Mouse (Mus musculus) liver, embryonic 11.5 days (tissue): ENCODE measurements around the gene Mnx1. TPM values are rescaled to one million over a fixed set of nuclear protein-coding genes. Genes with fewer than 3 reads are reported as not detected.

Experiments
- ATAC-seq: fragments of 200-750 bp; cut with Nextera tagmentation; replicated peaks from 2 replicates; pipeline ENCODE4 v1.8.0; 2017; ENCODE audit warnings: moderate number of reproducible peaks, mild to moderate bottlenecking, moderate TSS enrichment, moderate library complexity; ENCODE audit not compliant: low FRiP score
- DNase-seq: peaks from one replicate; pipeline ENCODE4 v3.0.0-alpha.2; 2017; ENCODE audit warnings: low spot score
- H3K27ac ChIP-seq: fragments of 300-500 bp; sonication (generic); 2 replicates; pipeline ENCODE4 v1.5.1; 2014; ENCODE audit warnings: mild to moderate bottlenecking, low read depth, low read length, control low read depth
- H3K27me3 ChIP-seq: fragments of 300-500 bp; sonication (generic); replicated peaks from 2 replicates; pipeline ENCODE4 v1.6.1; 2014; ENCODE audit warnings: low read length, mixed read lengths; ENCODE audit not compliant: control insufficient read depth, insufficient read depth
- H3K36me3 ChIP-seq: fragments of 300-500 bp; sonication (generic); 2 replicates; pipeline ENCODE4 v1.6.1; 2014; ENCODE audit warnings: mild to moderate bottlenecking, low read length, moderate library complexity, mixed read lengths; ENCODE audit not compliant: control insufficient read depth, insufficient read depth
- H3K4me1 ChIP-seq: fragments of 300-500 bp; sonication (generic); replicated peaks from 2 replicates; pipeline ENCODE4 v1.6.1; 2014; ENCODE audit warnings: low read length, mixed read lengths; ENCODE audit not compliant: control insufficient read depth, insufficient read depth
- H3K4me2 ChIP-seq: fragments of 300-500 bp; sonication (generic); 2 replicates; pipeline ENCODE4 v1.6.1; 2014; ENCODE audit warnings: mild to moderate bottlenecking, control low read depth, moderate library complexity
- H3K4me3 ChIP-seq: fragments of 300-500 bp; sonication (generic); 2 replicates; pipeline ENCODE4 v1.5.1; 2014; ENCODE audit warnings: low read depth, low read length, control low read depth
- H3K9ac ChIP-seq: fragments of 300-500 bp; sonication (generic); 2 replicates; pipeline ENCODE4 v1.6.1; 2014; ENCODE audit warnings: low read depth, low read length, control low read depth
- H3K9me3 ChIP-seq: fragments of 300-500 bp; sonication (generic); 2 replicates; pipeline ENCODE4 v1.6.1; 2016; ENCODE audit warnings: low read length, inconsistent platforms, mixed read lengths; ENCODE audit not compliant: control insufficient read depth
- WGBS: fragments of 180-500 bp; shearing (Covaris S2); extraction: QIAGEN DNeasy Blood & Tissue Kit; methylation state at CpG from one replicate; pipeline ENCODE4 v1.1.7; 2014; 5-methylcytosine and 5-hydroxymethylcytosine counted together
- polyA plus RNA-seq: library from polyadenylated mRNA; unstranded; fragments of >200 nt; fragmentation: Nextera tagmentation; extraction: Ambion mirVana; gene quantifications from 2 replicates; pipeline ENCODE4 v1.2.1, GENCODE M21; 2014

Mnx1 gene
- polyA plus RNA-seq, 1 experiment from 2014 or later, result 0.11 TPM

- DNase-seq (no peak), ATAC-seq (no peak)
- peaks cover 6% of the 10 kb centered on the region; the same call in 1 of the 2 replicates for H3K4me1 ChIP-seq
- 2% methylated on average over 11 of the region's 11 CpGs for WGBS
- H3K27ac ChIP-seq, result no peak overlapping the region
- no peak overlapping the region for H3K9ac ChIP-seq
- peaks cover 99% of the 10 kb centered on the region for H3K27me3 ChIP-seq
- H3K9me3 ChIP-seq, result no peaks in the 10 kb centered on the region
- no peaks in the 10 kb centered on the region for H3K36me3 ChIP-seq
- no peak overlapping the region for H3K4me3 ChIP-seq
- H3K4me2 ChIP-seq, result no peak overlapping the region
These were observed 6.9 kb downstream of the Mnx1 start for GRCm38 (mm10) chr5:29471396-29471795.

- no peak overlapping the region for H3K4me3 ChIP-seq
- ATAC-seq, result no peak
- H3K27ac ChIP-seq, result no peak overlapping the region
- no peaks in the 10 kb centered on the region for H3K9me3 ChIP-seq
- DNase-seq, result no peak
- H3K4me1 ChIP-seq, result peaks cover 6% of the 10 kb centered on the region; the same call in 1 of the 2 replicates
- H3K4me2 ChIP-seq, result no peak overlapping the region
- WGBS, result 5% methylated on average over 20 of the region's 20 CpGs
- no peaks in the 10 kb centered on the region for H3K36me3 ChIP-seq
- peaks cover 99% of the 10 kb centered on the region for H3K27me3 ChIP-seq
- no peak overlapping the region for H3K9ac ChIP-seq
These were observed 7.3 kb downstream of the Mnx1 start for GRCm38 (mm10) chr5:29470851-29471394.

GRCm38 (mm10) chr5:29470271-29470670 is 8.0 kb downstream of the Mnx1 start:
- Histone ChIP-seq H3K27ac (no peak overlapping the region), H3K27me3 (peaks cover 95% of the 10 kb centered on the region), H3K4me2 (no peak overlapping the region), H3K9me3 (no peaks in the 10 kb centered on the region), H3K4me3 (no peak overlapping the region), H3K9ac (no peak overlapping the region), H3K4me1 (peaks cover 6% of the 10 kb centered on the region; the same call in 1 of the 2 replicates), H3K36me3 (no peaks in the 10 kb centered on the region)
- 24% methylated on average over 5 of the region's 5 CpGs for WGBS
- DNase-seq (no peak), ATAC-seq (no peak)

DNA sequence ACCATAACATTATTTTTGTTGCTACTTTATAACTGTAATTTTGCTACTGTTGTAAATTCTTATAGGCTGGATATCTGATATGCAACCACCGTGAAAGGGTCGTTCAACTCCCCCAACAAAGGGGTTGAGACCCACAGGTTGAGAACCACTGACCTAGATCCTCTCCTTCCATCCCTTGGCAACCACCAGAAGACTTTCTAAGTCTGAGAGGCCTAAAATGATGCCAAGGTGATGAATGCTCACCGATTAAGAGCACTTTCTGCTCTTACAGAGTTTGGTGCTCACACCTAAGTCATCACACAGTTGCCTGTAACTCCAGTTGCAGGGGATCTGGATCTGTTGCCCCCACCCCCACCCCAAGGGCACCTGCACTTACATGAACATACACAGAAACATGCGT is 8.8 kb downstream of the Mnx1 start:
- ATAC-seq (no peak), DNase-seq (no peak)
- Histone ChIP-seq H3K4me3 (no peak overlapping the region), H3K27me3 (peaks cover 87% of the 10 kb centered on the region), H3K4me1 (peaks cover 6% of the 10 kb centered on the region; the same call in 1 of the 2 replicates), H3K9me3 (no peaks in the 10 kb centered on the region), H3K36me3 (no peaks in the 10 kb centered on the region), H3K27ac (no peak overlapping the region), H3K9ac (no peak overlapping the region), H3K4me2 (no peak overlapping the region)
- WGBS, result 12% methylated on average over 4 of the region's 4 CpGs

DNA sequence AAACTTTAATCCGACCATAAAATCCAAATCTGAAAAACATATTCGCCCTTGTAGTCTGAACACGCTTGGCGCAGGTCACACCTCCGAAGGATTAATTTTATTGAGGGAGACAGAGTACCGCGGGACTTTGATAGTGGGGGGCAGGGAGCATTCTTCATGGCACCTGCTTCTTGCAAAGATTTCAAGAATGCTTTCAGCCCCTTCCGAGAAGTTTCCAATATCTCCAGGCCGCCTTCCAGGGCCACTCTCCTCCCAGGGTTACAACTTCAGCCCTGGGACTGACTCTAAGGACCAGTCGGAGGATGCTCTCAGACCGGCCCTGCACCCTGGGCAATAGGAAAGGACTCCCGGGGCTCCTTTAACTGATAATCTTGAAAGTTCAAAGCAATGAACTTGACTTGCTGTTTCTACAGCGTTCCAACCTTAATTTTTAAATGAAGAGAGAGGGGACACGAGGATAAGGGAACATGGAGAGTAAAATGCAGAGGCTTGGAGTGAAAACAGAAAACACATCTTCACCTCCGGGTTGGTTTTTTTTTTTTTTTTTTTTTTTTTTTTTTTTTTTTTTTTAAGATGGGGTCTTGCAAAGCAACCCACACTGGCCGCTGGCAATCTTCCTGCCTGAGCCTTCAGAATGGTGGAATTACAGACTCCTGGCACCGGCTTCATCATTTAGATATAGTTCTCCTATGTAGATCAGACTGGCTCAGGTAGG is 9.8 kb downstream of the Mnx1 start:
- Histone ChIP-seq H3K4me3 (peak overlapping the region; percentile 56), H3K9me3 (no peaks in the 10 kb centered on the region), H3K27me3 (peaks cover 77% of the 10 kb centered on the region), H3K27ac (no peak overlapping the region), H3K4me1 (peaks cover 6% of the 10 kb centered on the region; the same call in 1 of the 2 replicates), H3K4me2 (peak overlapping the region; percentile 76), H3K36me3 (no peaks in the 10 kb centered on the region), H3K9ac (no peak overlapping the region)
- 5% methylated on average over 17 of the region's 17 CpGs for WGBS
- no peak for ATAC-seq
- no peak for DNase-seq

DNA sequence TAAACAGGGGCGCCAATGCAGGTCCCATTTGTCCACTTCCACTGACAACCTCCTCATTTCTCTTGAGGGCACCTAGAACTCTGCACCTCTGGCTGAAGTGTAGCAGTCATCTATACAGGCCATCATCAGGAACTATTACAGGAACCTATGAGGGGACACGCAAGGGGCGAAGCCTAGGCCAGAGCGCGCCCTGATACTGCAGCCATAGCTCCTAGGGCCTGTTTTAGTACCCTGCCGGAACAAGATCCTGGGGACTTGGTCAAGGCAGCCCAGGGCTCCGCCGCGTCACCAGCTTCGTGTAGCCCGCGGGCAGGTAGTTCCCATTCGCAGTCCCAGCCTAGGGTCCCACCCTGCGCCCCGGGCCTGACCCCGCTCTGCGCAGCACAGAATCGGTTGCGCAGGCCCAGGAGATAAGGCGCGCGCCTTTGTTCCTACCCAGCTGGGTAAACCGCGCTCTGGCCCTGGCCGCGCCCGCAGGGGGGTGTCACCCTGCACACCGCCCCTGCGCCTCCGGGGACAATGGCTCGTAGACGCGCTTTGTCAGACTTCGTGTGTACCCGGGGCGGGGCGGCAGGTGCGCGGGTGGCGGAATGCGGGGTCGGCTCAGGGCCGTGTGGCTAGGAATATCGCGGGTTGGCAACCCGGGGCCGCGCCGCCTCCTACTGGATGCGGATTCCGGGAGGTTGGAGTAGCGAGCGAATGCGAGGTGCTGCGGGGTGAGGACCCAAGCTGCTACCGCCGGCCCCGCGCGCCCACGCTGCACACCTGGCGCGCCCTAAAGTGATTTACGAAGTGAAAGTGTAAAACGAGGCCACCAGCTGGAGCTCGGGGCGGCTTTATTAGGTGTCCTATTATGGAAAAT is 10.6 kb downstream of the Mnx1 start:
- Histone ChIP-seq H3K9ac (no peak overlapping the region), H3K27ac (no peak overlapping the region)
- 0 out of 2 replicates have a peak, but pooled peaks have one; percentile 45 for ATAC-seq

GRCm38 (mm10) chr5:29462943-29463686 is 15.2 kb downstream of the Mnx1 start:
- no peak overlapping the region for H3K4me3 ChIP-seq
- H3K36me3 ChIP-seq, result no peaks in the 10 kb centered on the region
- DNase-seq (no peak), ATAC-seq (no peak)
- no peaks in the 10 kb centered on the region for H3K9me3 ChIP-seq
- no peak overlapping the region for H3K4me2 ChIP-seq
- H3K27me3 ChIP-seq, result peaks cover 23% of the 10 kb centered on the region
- peaks cover 2% of the 10 kb centered on the region; the same call in 1 of the 2 replicates for H3K4me1 ChIP-seq
- no peak overlapping the region for H3K27ac ChIP-seq
- no peak overlapping the region for H3K9ac ChIP-seq
- WGBS, result 74% methylated on average over 9 of the region's 9 CpGs

More for the DNA sequence above, 10.6 kb downstream of the Mnx1 start:
- peak overlapping the region; percentile 76 for H3K4me2 ChIP-seq
- H3K27me3 ChIP-seq, result peaks cover 69% of the 10 kb centered on the region
- WGBS, result 4% methylated on average over 66 of the region's 67 CpGs
- H3K4me3 ChIP-seq, result peak overlapping the region; percentile 56
- H3K36me3 ChIP-seq, result no peaks in the 10 kb centered on the region
- peaks cover 6% of the 10 kb centered on the region; the same call in 1 of the 2 replicates for H3K4me1 ChIP-seq
- no peaks in the 10 kb centered on the region for H3K9me3 ChIP-seq
- DNase-seq, result no peak
